Mouse (Mus musculus) bone marrow macrophage, adult 2 months (primary cell): ENCODE measurements around the gene Zfp292.

ENCODE experiments used
- CTCF ChIP-seq: IDR thresholded peaks from 2 replicates; pipeline ENCODE4 v1.5.1; 2012; ENCODE audit warnings: low read depth, mild to moderate bottlenecking, low read length, moderate library complexity
- POLR2A ChIP-seq: IDR thresholded peaks from 2 replicates; pipeline ENCODE4 v1.6.1; 2012; ENCODE audit warnings: mild to moderate bottlenecking, low read depth, low read length, borderline replicate concordance

DNA sequence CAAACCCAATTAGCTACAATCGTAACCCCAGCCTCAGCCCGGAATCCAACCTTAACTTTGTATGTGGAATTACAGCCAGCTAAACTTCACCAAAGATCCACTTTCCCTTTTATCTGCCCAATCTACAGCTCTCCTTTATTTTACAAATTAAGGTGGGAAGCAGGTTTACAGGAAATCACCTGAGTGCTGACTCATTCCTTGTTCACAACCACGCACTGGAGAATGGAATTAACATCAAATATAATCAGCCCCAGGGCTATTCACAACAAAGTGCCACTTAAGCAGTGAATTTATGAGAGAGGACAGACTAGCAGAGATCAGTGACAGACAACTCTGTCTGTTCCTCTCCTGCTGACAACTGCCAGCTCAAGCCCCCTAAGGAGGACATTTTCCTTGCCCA, 28.6 kb upstream of the Zfp292 start:
- TF ChIP-seq POLR2A (no peak), CTCF (no peak)
